Mouse (Mus musculus) Patski (cell line): Measurements from ENCODE around the gene Tpp1. TPM values are rescaled to one million over a fixed set of nuclear protein-coding genes. Genes with fewer than 3 reads are reported as not detected.

Source experiments
- ATAC-seq: fragments of 100-300 bp; one replicate; pipeline ENCODE4 v1.8.0; 2021
- CTCF ChIA-PET: fragments of 350-600 bp; sonication (Branson Sonifier 250); formaldehyde crosslinking; loops from one replicate; lab custom pipeline; 2022; ENCODE audit warnings: inconsistent platforms; lab: Charles Lee
- POLR2A ChIA-PET: fragments of 350-600 bp; sonication (Branson Sonifier 250); formaldehyde crosslinking; loops from one replicate; lab custom pipeline; 2022; ENCODE audit warnings: antibody characterized with exemption, inconsistent platforms; lab: Charles Lee
- DNase-seq: peaks from one replicate; pipeline ENCODE4 v3.0.0-alpha.2; 2011; ENCODE audit warnings: low read depth, low spot score
- H3K27me3 ChIP-seq: fragments of 371-371 bp; one replicate; pipeline ENCODE4 v1.5.1; 2021
- CTCF ChIP-seq: fragments of 100-300 bp; IDR thresholded peaks from one replicate; pipeline ENCODE4 v1.5.1; 2021
- in situ Hi-C: fragments of 300-500 bp; cut with MboI; formaldehyde crosslinking; loops from 3 replicates; pipeline ENCODE4 v1.11.1; 2018; ENCODE audit warnings: low pct_unique_long_range_greater_than_20kb, mixed read lengths
- polyA plus RNA-seq: library from polyadenylated mRNA; unstranded; gene quantifications from one replicate; pipeline ENCODE4 v1.2.3, GENCODE M21; 2021

Tpp1 gene
- 211 TPM for polyA plus RNA-seq

- no peak for TF ChIP-seq CTCF
- POLR2A ChIA-PET: interaction anchor here (1.3 kb wide), 1 partner anchor 13 kb away, joined by 4 read pairs; no protein-coding TSS in a partner anchor
- DNase-seq (peak; percentile 84), ATAC-seq (peak; percentile 84)
- CTCF ChIA-PET: interaction anchor here (0.6 to 1.7 kb wide), 6 partner anchors 9 to 32 kb away, joined by 3 read pairs; partner anchors contain the start of gene Rrp8
- in situ Hi-C loops: loop anchor here (5.0 kb wide), 1 partner anchor 56 kb away; no protein-coding TSS in a partner anchor
- peaks cover 17% of the 10 kb centered on the region for H3K27me3 ChIP-seq
Observed at GRCm38 (mm10) chr7:105751491-105752433, at the start of gene Tpp1. Tpp1 (minus strand) TSS chr7:105752235.

- POLR2A ChIA-PET: no interaction called here
- no peak for ATAC-seq
- in situ Hi-C loops: no loop called here
- CTCF ChIA-PET: interaction anchor here (1.6 kb wide), 1 partner anchor 11 kb away, joined by 3 read pairs; no protein-coding TSS in a partner anchor
- no peak for TF ChIP-seq CTCF
- DNase-seq: no peak
- peaks cover 28% of the 10 kb centered on the region for H3K27me3 ChIP-seq
Observed at GRCm38 (mm10) chr7:105796972-105797371, 44.9 kb upstream of the Tpp1 start.

GRCm38 (mm10) chr7:105795759-105796366, 43.8 kb upstream of the Tpp1 start:
- ATAC-seq (no peak), DNase-seq (no peak)
- peak; percentile 41 for TF ChIP-seq CTCF
- ChIA-PET CTCF (no interaction called here), POLR2A (no interaction called here)
- H3K27me3 ChIP-seq: peaks cover 23% of the 10 kb centered on the region
- in situ Hi-C loops: no loop called here

GRCm38 (mm10) chr7:105793701-105794100, 41.7 kb upstream of the Tpp1 start:
- ChIA-PET CTCF (interaction anchor here (0.7 to 1.4 kb wide), 2 partner anchors 12 to 14 kb away, joined by 3 to 4 read pairs; no protein-coding TSS in a partner anchor), POLR2A (no interaction called here)
- H3K27me3 ChIP-seq: peaks cover 22% of the 10 kb centered on the region
- no peak for TF ChIP-seq CTCF
- ATAC-seq: no peak
- in situ Hi-C loops: no loop called here
- no peak for DNase-seq

- ATAC-seq (no peak), DNase-seq (no peak)
- CTCF ChIA-PET: interaction anchor here (0.9 to 1.5 kb wide), 3 partner anchors 9 to 16 kb away, joined by 3 read pairs; no protein-coding TSS in a partner anchor
- H3K27me3 ChIP-seq: peaks cover 32% of the 10 kb centered on the region
- in situ Hi-C loops: no loop called here
- no peak for TF ChIP-seq CTCF
- POLR2A ChIA-PET: interaction anchor here (0.6 to 0.7 kb wide), 2 partner anchors 10 to 29 kb away, joined by 3 read pairs; no protein-coding TSS in a partner anchor
Observed at GRCm38 (mm10) chr7:105791147-105791546, 39.1 kb upstream of the Tpp1 start.

- ChIA-PET CTCF (no interaction called here), POLR2A (no interaction called here)
- in situ Hi-C loops: no loop called here
- DNase-seq: no peak
- peaks cover 42% of the 10 kb centered on the region for H3K27me3 ChIP-seq
- ATAC-seq: no peak
- no peak for TF ChIP-seq CTCF
Observed at GRCm38 (mm10) chr7:105787285-105788140, 35.5 kb upstream of the Tpp1 start, which contains the start of gene Dchs1. Dchs1 (minus strand) TSS chr7:105787654.

GRCm38 (mm10) chr7:105786506-105787284, 34.7 kb upstream of the Tpp1 start:
- no peak for DNase-seq
- ATAC-seq: no peak
- peaks cover 34% of the 10 kb centered on the region for H3K27me3 ChIP-seq
- in situ Hi-C loops: no loop called here
- ChIA-PET CTCF (no interaction called here), POLR2A (no interaction called here)
- no peak for TF ChIP-seq CTCF

- in situ Hi-C loops: no loop called here
- POLR2A ChIA-PET: no interaction called here
- CTCF ChIA-PET: interaction anchor here (0.6 to 1.2 kb wide), 2 partner anchors 36 to 502 kb away, joined by 3 read pairs; no protein-coding TSS in a partner anchor
- H3K27me3 ChIP-seq: peaks cover 29% of the 10 kb centered on the region
- DNase-seq: no peak
- no peak for TF ChIP-seq CTCF
- no peak for ATAC-seq
Observed at GRCm38 (mm10) chr7:105784556-105784955, 32.5 kb upstream of the Tpp1 start.

GRCm38 (mm10) chr7:105783861-105784260, 31.8 kb upstream of the Tpp1 start:
- H3K27me3 ChIP-seq: peaks cover 22% of the 10 kb centered on the region
- ATAC-seq (no peak), DNase-seq (no peak)
- TF ChIP-seq CTCF: no peak
- POLR2A ChIA-PET: no interaction called here
- CTCF ChIA-PET: interaction anchor here (1.2 kb wide), 1 partner anchor 32 kb away, joined by 3 read pairs; the partner anchor contains the start of gene Tpp1
- in situ Hi-C loops: no loop called here
